Mouse (Mus musculus) midbrain, embryonic 12.5 days (tissue): ENCODE data around the gene Entpd6. TPM values are rescaled to one million over a fixed set of nuclear protein-coding genes. Genes with fewer than 3 reads are reported as not detected.

Source experiments
- ATAC-seq: fragments of 200-750 bp; cut with Nextera tagmentation; 2 replicates; pipeline ENCODE4 v1.8.0; 2017; ENCODE audit warnings: low read depth, moderate TSS enrichment, moderate library complexity; ENCODE audit not compliant: low FRiP score
- H3K27ac ChIP-seq: fragments of 300-500 bp; sonication (generic); replicated peaks from 2 replicates; pipeline ENCODE4 v1.5.1; 2016; ENCODE audit warnings: mild to moderate bottlenecking
- H3K27me3 ChIP-seq: fragments of 300-500 bp; sonication (generic); 2 replicates; pipeline ENCODE4 v1.6.1; 2016; ENCODE audit warnings: mild to moderate bottlenecking
- H3K36me3 ChIP-seq: fragments of 300-500 bp; sonication (generic); 2 replicates; pipeline ENCODE4 v1.6.1; 2016
- H3K4me1 ChIP-seq: fragments of 300-500 bp; sonication (generic); 2 replicates; pipeline ENCODE4 v1.6.1; 2016
- H3K4me2 ChIP-seq: fragments of 300-500 bp; sonication (generic); replicated peaks from 2 replicates; pipeline ENCODE4 v1.6.1; 2016; ENCODE audit warnings: mild to moderate bottlenecking, moderate library complexity
- H3K4me3 ChIP-seq: fragments of 300-500 bp; sonication (generic); 2 replicates; pipeline ENCODE4 v1.5.1; 2016; ENCODE audit warnings: mild to moderate bottlenecking
- H3K9ac ChIP-seq: fragments of 300-500 bp; sonication (generic); replicated peaks from 2 replicates; pipeline ENCODE4 v1.6.1; 2016; ENCODE audit warnings: mild to moderate bottlenecking, moderate library complexity
- H3K9me3 ChIP-seq: fragments of 300-500 bp; sonication (generic); 2 replicates; pipeline ENCODE4 v1.6.1; 2016; ENCODE audit warnings: mild to moderate bottlenecking
- WGBS: fragments of 180-500 bp; shearing (Covaris S2); methylation state at CpG from one replicate; pipeline ENCODE4 v1.1.7; 2016; 5-methylcytosine and 5-hydroxymethylcytosine counted together
- polyA plus RNA-seq: library from polyadenylated mRNA; unstranded; fragments of >200 nt; fragmentation: Nextera tagmentation; extraction: Ambion mirVana; gene quantifications from 2 replicates; pipeline ENCODE4 v1.2.1, GENCODE M21; 2016

Gene Entpd6
- polyA plus RNA-seq: 30.4 and 32.0 TPM in 2 replicates

DNA sequence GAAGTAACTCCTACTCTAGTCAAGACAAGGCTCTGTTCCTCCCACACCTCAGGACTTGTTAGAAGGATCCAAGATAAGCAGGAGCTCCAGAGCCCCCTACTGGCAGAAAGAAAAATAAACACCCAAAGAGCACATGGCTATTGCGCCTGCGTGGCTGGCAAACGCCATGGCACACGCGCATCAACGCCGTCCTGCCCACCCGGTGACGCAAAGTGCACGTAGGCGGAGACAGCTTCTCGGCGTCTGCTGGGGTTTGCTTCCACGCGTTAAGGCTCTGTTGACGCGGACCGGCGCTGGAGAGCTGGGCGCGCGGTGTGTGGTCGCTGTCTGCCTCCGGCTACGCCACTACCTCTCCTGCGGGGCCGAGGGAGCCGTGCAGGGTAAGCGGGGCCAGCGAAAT, at the start of gene Entpd6:
Gene Entpd6, plus strand, starts transcription at position 189 of the 400 bp plus-strand sequence.
- peak within 1 kb of the TSS; percentile 62 for H3K9ac ChIP-seq
- peaks cover 13% of the 10 kb centered on the region for H3K27me3 ChIP-seq
- H3K4me1 ChIP-seq: peaks cover 9% of the 10 kb centered on the region
- H3K36me3 ChIP-seq: peaks cover 12% of the 10 kb centered on the region; the same call in 1 of the 2 replicates
- H3K4me2 ChIP-seq: peak within 1 kb of the TSS; percentile 81
- WGBS: under 1% methylated on average over 30 of the region's 30 CpGs
- no peaks in the 10 kb centered on the region for H3K9me3 ChIP-seq
- H3K4me3 ChIP-seq: peak within 1 kb of the TSS; percentile 54
- ATAC-seq: peak; percentile 97
- H3K27ac ChIP-seq: peak within 1 kb of the TSS; percentile 35

DNA sequence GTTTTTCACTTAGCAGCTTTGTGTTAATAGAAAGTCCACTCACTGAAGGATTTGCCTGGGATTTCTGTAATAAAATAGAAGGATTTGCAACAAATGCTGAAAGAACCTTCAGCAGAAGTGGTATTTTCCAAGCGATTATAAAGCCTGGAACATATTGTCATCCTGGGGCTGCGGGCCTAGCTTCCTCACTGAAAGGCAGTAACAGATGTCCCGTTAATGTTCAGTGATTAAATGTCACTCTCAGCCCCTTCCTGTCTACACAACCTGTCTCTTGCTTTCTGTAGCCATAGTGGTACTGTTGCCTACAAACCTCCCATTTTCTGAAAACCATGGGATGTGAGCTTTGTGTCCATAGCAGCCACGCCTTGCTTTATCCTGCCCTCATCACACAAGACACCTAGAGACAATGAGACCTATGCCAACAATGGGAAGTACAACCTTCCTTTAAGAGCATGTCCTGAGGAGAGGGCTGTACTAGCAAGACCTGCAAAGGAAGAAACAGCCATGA, 36.6 kb upstream of the Entpd6 start:
- Histone ChIP-seq H3K9ac (no peak overlapping the region), H3K36me3 (no peaks in the 10 kb centered on the region), H3K27me3 (no peaks in the 10 kb centered on the region), H3K9me3 (no peaks in the 10 kb centered on the region), H3K27ac (no peak overlapping the region), H3K4me2 (no peak overlapping the region), H3K4me1 (no peaks in the 10 kb centered on the region), H3K4me3 (no peak overlapping the region)
- no peak for ATAC-seq
- 84% methylated on average over 4 of the region's 4 CpGs for WGBS

GRCm38 (mm10) chr2:150735756-150736576, 12.9 kb upstream of the Entpd6 start:
- no peak overlapping the region for H3K9ac ChIP-seq
- peak overlapping the region; percentile 36 for H3K4me2 ChIP-seq
- H3K27ac ChIP-seq: peak overlapping the region; percentile 35; the same call in 1 of the 2 replicates
- 30% methylated on average over 11 of the region's 11 CpGs for WGBS
- ATAC-seq: peak; percentile 94
- peaks cover 7% of the 10 kb centered on the region for H3K4me1 ChIP-seq
- H3K27me3 ChIP-seq: no peaks in the 10 kb centered on the region
- H3K36me3 ChIP-seq: no peaks in the 10 kb centered on the region
- no peaks in the 10 kb centered on the region for H3K9me3 ChIP-seq
- no peak overlapping the region for H3K4me3 ChIP-seq

- Histone ChIP-seq H3K27ac (no peak overlapping the region), H3K9ac (no peak overlapping the region), H3K4me1 (peaks cover 7% of the 10 kb centered on the region), H3K4me2 (no peak overlapping the region), H3K9me3 (no peaks in the 10 kb centered on the region), H3K36me3 (no peaks in the 10 kb centered on the region), H3K27me3 (peaks cover 4% of the 10 kb centered on the region; the same call in 1 of the 2 replicates), H3K4me3 (no peak overlapping the region)
- WGBS: 78% methylated on average over 9 of the region's 9 CpGs
- ATAC-seq: no peak
Measured at GRCm38 (mm10) chr2:150737881-150738280, 11.0 kb upstream of the Entpd6 start.

- H3K27ac ChIP-seq: no peak overlapping the region
- H3K4me2 ChIP-seq: no peak overlapping the region
- H3K9me3 ChIP-seq: no peaks in the 10 kb centered on the region
- H3K4me3 ChIP-seq: no peak overlapping the region
- no peak for ATAC-seq
- no peaks in the 10 kb centered on the region for H3K36me3 ChIP-seq
- peaks cover 7% of the 10 kb centered on the region for H3K4me1 ChIP-seq
- peaks cover 9% of the 10 kb centered on the region; the same call in 1 of the 2 replicates for H3K27me3 ChIP-seq
- H3K9ac ChIP-seq: no peak overlapping the region
- WGBS: 72% methylated on average over 10 of the region's 10 CpGs
Measured at GRCm38 (mm10) chr2:150740145-150740841, 8.5 kb upstream of the Entpd6 start.

GRCm38 (mm10) chr2:150741405-150741804, 7.4 kb upstream of the Entpd6 start:
- Histone ChIP-seq H3K4me2 (no peak overlapping the region), H3K27me3 (peaks cover 15% of the 10 kb centered on the region), H3K4me3 (no peak overlapping the region), H3K9me3 (no peaks in the 10 kb centered on the region), H3K4me1 (no peaks in the 10 kb centered on the region), H3K9ac (no peak overlapping the region), H3K27ac (no peak overlapping the region), H3K36me3 (no peaks in the 10 kb centered on the region)
- 66% methylated on average over 4 of the region's 4 CpGs for WGBS
- peak; percentile 57 for ATAC-seq

DNA sequence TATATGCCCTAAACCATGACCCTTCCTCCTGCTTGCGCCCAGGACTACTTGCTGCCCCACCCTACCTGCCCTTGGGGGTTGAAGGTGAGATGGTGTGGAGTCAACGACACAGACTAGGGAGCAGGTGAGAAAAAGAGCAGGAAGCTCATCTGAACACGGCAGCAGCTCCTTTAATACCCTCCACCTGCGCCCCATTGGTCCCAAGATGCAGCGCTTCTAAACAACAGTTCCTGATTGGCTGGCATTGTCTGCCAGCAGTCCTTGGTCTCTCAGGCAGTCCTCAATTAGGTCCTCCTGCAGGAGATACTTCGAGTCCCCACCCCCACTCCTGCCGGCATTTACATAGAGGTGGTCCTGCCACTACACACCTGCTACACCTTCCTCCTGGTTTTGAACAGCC, 3.8 kb upstream of the Entpd6 start:
- Histone ChIP-seq H3K4me1 (peaks cover 7% of the 10 kb centered on the region), H3K4me2 (no peak overlapping the region), H3K27me3 (peaks cover 16% of the 10 kb centered on the region), H3K27ac (no peak overlapping the region), H3K36me3 (no peaks in the 10 kb centered on the region), H3K9ac (no peak overlapping the region), H3K4me3 (no peak overlapping the region), H3K9me3 (no peaks in the 10 kb centered on the region)
- WGBS: 79% methylated on average over 7 of the region's 7 CpGs
- no peak for ATAC-seq

GRCm38 (mm10) chr2:150749283-150749682, 441 bp downstream of the Entpd6 start:
- Histone ChIP-seq H3K9ac (peak overlapping the region; percentile 62), H3K36me3 (peaks cover 14% of the 10 kb centered on the region; the same call in 1 of the 2 replicates), H3K4me1 (peaks cover 9% of the 10 kb centered on the region), H3K9me3 (no peaks in the 10 kb centered on the region), H3K4me2 (peak overlapping the region; percentile 81), H3K27me3 (peaks cover 13% of the 10 kb centered on the region), H3K4me3 (peak overlapping the region; percentile 54), H3K27ac (peak overlapping the region; percentile 35)
- 0% methylated on average over 24 of the region's 24 CpGs for WGBS
- ATAC-seq: peak; percentile 88

GRCm38 (mm10) chr2:150750129-150750979, 1.5 kb downstream of the Entpd6 start:
- peak overlapping the region; percentile 62; the same call in 1 of the 2 replicates for H3K9ac ChIP-seq
- ATAC-seq: no peak
- H3K4me1 ChIP-seq: peaks cover 9% of the 10 kb centered on the region
- peak overlapping the region; percentile 54; the same call in 1 of the 2 replicates for H3K4me3 ChIP-seq
- H3K27me3 ChIP-seq: peaks cover 8% of the 10 kb centered on the region
- H3K27ac ChIP-seq: no peak overlapping the region
- WGBS: 81% methylated on average over 13 of the region's 13 CpGs
- H3K36me3 ChIP-seq: peaks cover 14% of the 10 kb centered on the region; the same call in 1 of the 2 replicates
- peak overlapping the region; percentile 81 for H3K4me2 ChIP-seq
- H3K9me3 ChIP-seq: no peaks in the 10 kb centered on the region

GRCm38 (mm10) chr2:150755016-150755415, 6.2 kb downstream of the Entpd6 start:
- H3K4me2 ChIP-seq: no peak overlapping the region
- H3K36me3 ChIP-seq: peaks cover 42% of the 10 kb centered on the region
- no peaks in the 10 kb centered on the region for H3K9me3 ChIP-seq
- H3K4me3 ChIP-seq: no peak overlapping the region
- H3K27me3 ChIP-seq: no peaks in the 10 kb centered on the region
- H3K4me1 ChIP-seq: peaks cover 1% of the 10 kb centered on the region
- 99% methylated on average over 3 of the region's 3 CpGs for WGBS
- H3K27ac ChIP-seq: no peak overlapping the region
- H3K9ac ChIP-seq: no peak overlapping the region
- no peak for ATAC-seq

DNA sequence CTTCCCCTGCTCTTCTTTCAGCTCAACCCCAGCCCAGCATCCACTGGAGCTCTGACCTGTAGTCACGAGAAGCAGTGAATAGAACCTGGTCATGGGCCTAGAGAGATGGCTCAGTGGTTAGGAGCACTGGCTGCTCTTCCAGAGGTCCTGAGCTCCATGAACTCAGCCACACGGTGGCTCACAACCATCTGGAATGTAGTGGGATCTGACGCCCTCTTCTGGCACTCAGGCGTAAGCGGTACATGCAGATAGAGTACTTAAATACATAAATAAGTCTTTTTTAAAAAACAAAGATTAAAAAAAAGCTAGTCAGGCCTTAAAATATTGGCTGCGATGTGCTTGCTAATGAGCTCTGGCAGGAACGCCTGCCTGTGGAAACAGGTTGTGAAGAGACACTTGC, 12.6 kb downstream of the Entpd6 start:
- WGBS: 85% methylated on average over 7 of the region's 7 CpGs
- no peak overlapping the region for H3K27ac ChIP-seq
- H3K4me1 ChIP-seq: peaks cover 5% of the 10 kb centered on the region; the same call in 1 of the 2 replicates
- no peak overlapping the region for H3K4me2 ChIP-seq
- no peaks in the 10 kb centered on the region for H3K9me3 ChIP-seq
- no peak overlapping the region for H3K4me3 ChIP-seq
- H3K36me3 ChIP-seq: peaks cover 63% of the 10 kb centered on the region
- H3K27me3 ChIP-seq: no peaks in the 10 kb centered on the region
- no peak overlapping the region for H3K9ac ChIP-seq
- no peak for ATAC-seq
